Mouse (Mus musculus): Measurements from ENCODE around the gene Siah3. TPM values are rescaled to one million over a fixed set of nuclear protein-coding genes. Genes with fewer than 3 reads are reported as not detected.

Gene Siah3
- polyA plus RNA-seq, 1 experiment from 2014 or later = not detected

- no peaks in the 10 kb centered on the region; the same call in 1 of the 2 replicates for H3K27me3 ChIP-seq (ENCODE audit: control insufficient read depth, insufficient read depth, low read length)
- WGBS = 78% methylated on average over 7 of the region's 7 CpGs
- H3K9me3 ChIP-seq (ENCODE audit: control insufficient read depth, low read length) = no peaks in the 10 kb centered on the region
- no peaks in the 10 kb centered on the region for H3K36me3 ChIP-seq (ENCODE audit: control insufficient read depth, insufficient read depth, low read length)
- ATAC-seq (ENCODE audit: insufficient number of reproducible peaks, insufficient read depth, low FRiP score, low read depth) = no peak
- no peak overlapping the region for H3K4me2 ChIP-seq (ENCODE audit: low read length)
- no peak overlapping the region for H3K4me3 ChIP-seq (ENCODE audit: control insufficient read depth in 1 of 2, insufficient read depth in 1 of 2, low read depth in 1 of 2, low read length in 2 of 2)
- H3K4me1 ChIP-seq (ENCODE audit: control insufficient read depth in 2 of 2, insufficient read depth in 2 of 2, low read length in 2 of 2) = peaks cover 0 to 2% of the 10 kb centered on the region in 2 experiments; a peak in 1 of 4 replicates
- H3K27ac ChIP-seq (replicated peaks in 1 of 2; ENCODE audit: control insufficient read depth in 1 of 2, insufficient read depth in 1 of 2, low read depth in 2 of 2, low read length in 2 of 2) = no peak overlapping the region
- H3K9ac ChIP-seq (ENCODE audit: low read length) = no peak overlapping the region
Observed at GRCm38 (mm10) chr14:75487932-75488331, 32.1 kb downstream of the Siah3 start.

GRCm38 (mm10) chr14:75493555-75494194 lies 37.9 kb downstream of the Siah3 start:
- no peak overlapping the region for H3K27ac ChIP-seq (replicated peaks in 1 of 2; ENCODE audit: control insufficient read depth in 1 of 2, insufficient read depth in 1 of 2, low read depth in 2 of 2, low read length in 2 of 2)
- H3K4me3 ChIP-seq (ENCODE audit: control insufficient read depth in 1 of 2, insufficient read depth in 1 of 2, low read depth in 1 of 2, low read length in 2 of 2) = no peak overlapping the region
- no peaks in the 10 kb centered on the region; the same call in 1 of the 2 replicates for H3K27me3 ChIP-seq (ENCODE audit: control insufficient read depth, insufficient read depth, low read length)
- no peak overlapping the region for H3K4me2 ChIP-seq (ENCODE audit: low read length)
- WGBS = 77% methylated on average over 14 of the region's 14 CpGs
- H3K4me1 ChIP-seq (ENCODE audit: control insufficient read depth in 2 of 2, insufficient read depth in 2 of 2, low read length in 2 of 2) = peaks cover 0 to 2% of the 10 kb centered on the region in 2 experiments; a peak in 1 of 4 replicates
- H3K9ac ChIP-seq (ENCODE audit: low read length) = no peak overlapping the region
- ATAC-seq (ENCODE audit: insufficient number of reproducible peaks, insufficient read depth, low FRiP score, low read depth) = no peak
- no peaks in the 10 kb centered on the region for H3K36me3 ChIP-seq (ENCODE audit: control insufficient read depth, insufficient read depth, low read length)
- H3K9me3 ChIP-seq (ENCODE audit: control insufficient read depth, low read length) = no peaks in the 10 kb centered on the region

- no peaks in the 10 kb centered on the region for H3K9me3 ChIP-seq (ENCODE audit: control insufficient read depth, low read length)
- no peaks in the 10 kb centered on the region; the same call in 1 of the 2 replicates for H3K27me3 ChIP-seq (ENCODE audit: control insufficient read depth, insufficient read depth, low read length)
- no peak overlapping the region for H3K9ac ChIP-seq (ENCODE audit: low read length)
- peaks cover 0 to 2% of the 10 kb centered on the region in 2 experiments; a peak in 1 of 4 replicates for H3K4me1 ChIP-seq (ENCODE audit: control insufficient read depth in 2 of 2, insufficient read depth in 2 of 2, low read length in 2 of 2)
- no peak overlapping the region for H3K4me3 ChIP-seq (ENCODE audit: control insufficient read depth in 1 of 2, insufficient read depth in 1 of 2, low read depth in 1 of 2, low read length in 2 of 2)
- no peak for ATAC-seq (ENCODE audit: insufficient number of reproducible peaks, insufficient read depth, low FRiP score, low read depth)
- WGBS = 82% methylated on average over 6 of the region's 6 CpGs
- no peak overlapping the region for H3K27ac ChIP-seq (replicated peaks in 1 of 2; ENCODE audit: control insufficient read depth in 1 of 2, insufficient read depth in 1 of 2, low read depth in 2 of 2, low read length in 2 of 2)
- H3K36me3 ChIP-seq (ENCODE audit: control insufficient read depth, insufficient read depth, low read length) = no peaks in the 10 kb centered on the region
- no peak overlapping the region for H3K4me2 ChIP-seq (ENCODE audit: low read length)
Observed at GRCm38 (mm10) chr14:75494926-75495325, 39.1 kb downstream of the Siah3 start.

- Histone ChIP-seq H3K9me3 (ENCODE audit: control insufficient read depth, low read length) (no peaks in the 10 kb centered on the region), H3K27me3 (ENCODE audit: control insufficient read depth, insufficient read depth, low read length) (no peaks in the 10 kb centered on the region), H3K4me2 (ENCODE audit: low read length) (no peak overlapping the region), H3K4me3 (ENCODE audit: control insufficient read depth in 1 of 2, insufficient read depth in 1 of 2, low read depth in 1 of 2, low read length in 2 of 2) (no peak overlapping the region), H3K27ac (replicated peaks in 1 of 2; ENCODE audit: control insufficient read depth in 1 of 2, insufficient read depth in 1 of 2, low read depth in 2 of 2, low read length in 2 of 2) (no peak overlapping the region), H3K9ac (ENCODE audit: low read length) (no peak overlapping the region), H3K36me3 (ENCODE audit: control insufficient read depth, insufficient read depth, low read length) (no peaks in the 10 kb centered on the region), H3K4me1 (ENCODE audit: control insufficient read depth in 2 of 2, insufficient read depth in 2 of 2, low read length in 2 of 2) (peaks cover 0 to 9% of the 10 kb centered on the region in 2 experiments; a peak in 1 of 4 replicates)
- no peak for ATAC-seq (ENCODE audit: insufficient number of reproducible peaks, insufficient read depth, low FRiP score, low read depth)
- 68% methylated on average over 3 of the region's 3 CpGs for WGBS
Observed at GRCm38 (mm10) chr14:75501501-75501990, 45.8 kb downstream of the Siah3 start.

GRCm38 (mm10) chr14:75502446-75502845 lies 46.7 kb downstream of the Siah3 start:
- 36% methylated on average over 8 of the region's 8 CpGs for WGBS
- Histone ChIP-seq H3K4me3 (ENCODE audit: control insufficient read depth in 1 of 2, insufficient read depth in 1 of 2, low read depth in 1 of 2, low read length in 2 of 2) (no peak overlapping the region), H3K4me2 (ENCODE audit: low read length) (no peak overlapping the region), H3K27me3 (ENCODE audit: control insufficient read depth, insufficient read depth, low read length) (no peaks in the 10 kb centered on the region), H3K9ac (ENCODE audit: low read length) (no peak overlapping the region), H3K4me1 (ENCODE audit: control insufficient read depth in 2 of 2, insufficient read depth in 2 of 2, low read length in 2 of 2) (peaks cover 0 to 9% of the 10 kb centered on the region in 2 experiments; a peak in 1 of 4 replicates), H3K9me3 (ENCODE audit: control insufficient read depth, low read length) (no peaks in the 10 kb centered on the region), H3K27ac (replicated peaks in 1 of 2; ENCODE audit: control insufficient read depth in 1 of 2, insufficient read depth in 1 of 2, low read depth in 2 of 2, low read length in 2 of 2) (no peak overlapping the region), H3K36me3 (ENCODE audit: control insufficient read depth, insufficient read depth, low read length) (no peaks in the 10 kb centered on the region)
- ATAC-seq (ENCODE audit: insufficient number of reproducible peaks, insufficient read depth, low FRiP score, low read depth) = no peak

DNA sequence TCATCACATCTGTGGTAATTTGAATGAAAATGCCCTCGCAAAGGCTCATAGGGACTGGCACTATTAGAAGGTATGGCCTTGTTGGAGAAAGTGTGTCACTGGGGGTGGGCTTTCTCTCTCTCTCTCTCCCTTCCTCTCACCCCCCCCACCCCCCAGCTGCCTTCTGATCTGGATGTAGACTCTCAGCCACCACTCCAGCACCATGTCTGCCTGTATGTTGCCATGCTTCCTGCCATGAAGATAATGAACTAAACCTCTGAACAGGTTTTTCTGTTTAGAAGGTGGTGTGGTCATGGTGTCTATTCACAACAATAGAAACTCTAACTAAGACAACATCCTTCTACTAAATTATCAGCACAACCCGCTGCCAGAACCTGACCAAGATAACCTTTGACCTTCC lies 48.5 kb downstream of the Siah3 start:
- peaks cover 0 to 9% of the 10 kb centered on the region in 2 experiments; a peak in 1 of 4 replicates for H3K4me1 ChIP-seq (ENCODE audit: control insufficient read depth in 2 of 2, insufficient read depth in 2 of 2, low read length in 2 of 2)
- peak; percentile 42; the same call in 1 of the 2 replicates for ATAC-seq (ENCODE audit: insufficient number of reproducible peaks, insufficient read depth, low FRiP score, low read depth)
- WGBS = 39% methylated on average over 2 of the region's 2 CpGs

GRCm38 (mm10) chr14:75505126-75505840 lies 49.5 kb downstream of the Siah3 start:
- H3K4me2 ChIP-seq (ENCODE audit: low read length) = no peak overlapping the region
- no peaks in the 10 kb centered on the region for H3K27me3 ChIP-seq (ENCODE audit: control insufficient read depth, insufficient read depth, low read length)
- H3K4me3 ChIP-seq (ENCODE audit: control insufficient read depth in 1 of 2, insufficient read depth in 1 of 2, low read depth in 1 of 2, low read length in 2 of 2) = no peak overlapping the region
- H3K36me3 ChIP-seq (ENCODE audit: control insufficient read depth, insufficient read depth, low read length) = no peaks in the 10 kb centered on the region
- WGBS = 38% methylated on average over 8 of the region's 8 CpGs
- no peaks in the 10 kb centered on the region for H3K9me3 ChIP-seq (ENCODE audit: control insufficient read depth, low read length)
- H3K9ac ChIP-seq (ENCODE audit: low read length) = no peak overlapping the region
- H3K27ac ChIP-seq (replicated peaks in 1 of 2; ENCODE audit: control insufficient read depth in 1 of 2, insufficient read depth in 1 of 2, low read depth in 2 of 2, low read length in 2 of 2) = no peak overlapping the region
- peaks cover 0 to 9% of the 10 kb centered on the region in 2 experiments; a peak in 1 of 4 replicates for H3K4me1 ChIP-seq (ENCODE audit: control insufficient read depth in 2 of 2, insufficient read depth in 2 of 2, low read length in 2 of 2)
- no peak for ATAC-seq (ENCODE audit: insufficient number of reproducible peaks, insufficient read depth, low FRiP score, low read depth)

More for the DNA sequence above, 48.5 kb downstream of the Siah3 start:
- no peak overlapping the region for H3K9ac ChIP-seq (ENCODE audit: low read length)
- no peaks in the 10 kb centered on the region for H3K27me3 ChIP-seq (ENCODE audit: control insufficient read depth, insufficient read depth, low read length)
- H3K4me2 ChIP-seq (ENCODE audit: low read length) = no peak overlapping the region
- H3K9me3 ChIP-seq (ENCODE audit: control insufficient read depth, low read length) = no peaks in the 10 kb centered on the region
- no peaks in the 10 kb centered on the region for H3K36me3 ChIP-seq (ENCODE audit: control insufficient read depth, insufficient read depth, low read length)
- no peak overlapping the region for H3K4me3 ChIP-seq (ENCODE audit: control insufficient read depth in 1 of 2, insufficient read depth in 1 of 2, low read depth in 1 of 2, low read length in 2 of 2)
- no peak overlapping the region for H3K27ac ChIP-seq (replicated peaks in 1 of 2; ENCODE audit: control insufficient read depth in 1 of 2, insufficient read depth in 1 of 2, low read depth in 2 of 2, low read length in 2 of 2)

Measured in heart, embryonic 14.5 days (tissue).